Mouse (Mus musculus): Measurements from ENCODE around the gene Gorasp2. TPM values are rescaled to one million over a fixed set of nuclear protein-coding genes. Genes with fewer than 3 reads are reported as not detected.

Gene Gorasp2
- total RNA-seq, 2 experiments from 2014 or later, result 78.6 to 81.0 TPM

DNA sequence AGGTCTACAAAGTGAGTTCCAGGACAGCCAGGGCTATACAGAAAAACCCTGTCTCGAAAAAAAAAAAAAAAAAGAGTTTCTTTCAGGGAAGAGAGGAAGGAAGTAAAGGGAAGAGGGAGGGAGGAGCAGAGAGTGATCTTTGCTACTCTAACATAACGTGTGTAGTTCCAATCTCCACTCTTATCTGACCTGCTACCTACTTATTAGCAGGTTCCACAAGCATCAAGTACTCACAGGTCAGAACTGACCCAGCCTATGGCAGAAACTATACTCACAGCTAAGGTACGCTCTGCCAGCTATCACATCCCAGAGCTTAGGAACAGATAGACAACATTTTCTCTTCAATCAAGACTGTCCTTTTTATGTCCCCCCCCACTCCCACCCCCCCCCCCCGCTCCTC is 74.2 kb downstream of the Gorasp2 start:
- no peak for DNase-seq (ENCODE audit: low spot score)

DNA sequence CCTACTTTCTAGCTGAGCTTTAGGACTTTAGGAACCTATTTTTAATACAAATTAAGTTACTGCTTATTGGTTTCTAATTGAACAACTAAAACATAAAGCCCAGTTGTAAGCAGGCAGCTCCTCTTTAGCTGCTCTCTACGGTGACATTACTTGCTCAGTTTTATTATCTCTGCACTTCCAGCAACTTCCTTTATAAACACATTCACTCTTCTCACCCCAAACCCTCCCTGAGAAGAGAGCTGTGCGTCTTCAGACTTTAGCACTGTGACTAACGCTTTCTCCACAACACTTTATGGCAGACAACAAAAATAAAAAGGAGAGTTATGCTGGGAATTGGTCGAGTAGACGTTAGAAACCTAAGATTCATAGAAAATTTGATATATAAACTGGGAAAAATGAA is 74.6 kb downstream of the Gorasp2 start:
- no peak for DNase-seq (ENCODE audit: low spot score)

DNA sequence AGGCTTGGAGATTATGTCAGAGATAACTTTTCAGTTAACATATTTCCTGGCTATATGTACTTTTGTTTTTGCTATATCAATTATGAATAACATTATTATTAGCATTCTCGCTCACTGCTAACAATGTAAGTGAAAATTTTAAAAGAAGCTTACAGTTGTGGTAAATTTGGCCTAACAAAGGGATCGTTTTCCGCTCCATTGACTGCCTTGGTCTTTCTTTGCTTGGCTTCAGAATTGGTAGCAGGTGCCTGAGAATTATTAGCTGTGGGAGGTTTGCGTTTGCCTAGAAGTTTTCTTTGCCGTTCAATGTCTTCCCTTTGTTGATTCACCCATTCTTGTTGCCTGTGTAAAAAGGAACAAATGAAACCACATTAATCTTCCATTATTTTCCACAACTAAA is 80.5 kb downstream of the Gorasp2 start:
- DNase-seq (ENCODE audit: low spot score), result no peak

DNA sequence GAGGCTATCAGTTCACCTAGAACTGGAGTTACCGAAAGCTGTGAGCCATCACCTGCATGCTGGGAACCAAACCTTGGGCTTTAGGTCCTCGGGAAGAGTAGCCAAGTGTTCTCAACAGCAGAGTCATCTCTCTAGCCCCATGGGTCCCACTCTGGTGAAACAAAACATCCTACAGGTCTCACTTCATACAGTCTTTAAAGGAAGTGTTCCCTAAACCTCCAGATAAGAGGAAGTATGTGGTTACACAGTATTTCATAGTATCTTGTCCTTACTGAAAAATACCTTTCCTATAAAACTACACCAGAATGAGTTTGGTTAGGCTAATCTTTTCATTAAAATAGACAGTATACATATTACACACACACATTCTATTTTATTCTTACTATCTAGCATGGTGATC is 81.2 kb downstream of the Gorasp2 start:
- no peak for DNase-seq (ENCODE audit: low spot score)

DNA sequence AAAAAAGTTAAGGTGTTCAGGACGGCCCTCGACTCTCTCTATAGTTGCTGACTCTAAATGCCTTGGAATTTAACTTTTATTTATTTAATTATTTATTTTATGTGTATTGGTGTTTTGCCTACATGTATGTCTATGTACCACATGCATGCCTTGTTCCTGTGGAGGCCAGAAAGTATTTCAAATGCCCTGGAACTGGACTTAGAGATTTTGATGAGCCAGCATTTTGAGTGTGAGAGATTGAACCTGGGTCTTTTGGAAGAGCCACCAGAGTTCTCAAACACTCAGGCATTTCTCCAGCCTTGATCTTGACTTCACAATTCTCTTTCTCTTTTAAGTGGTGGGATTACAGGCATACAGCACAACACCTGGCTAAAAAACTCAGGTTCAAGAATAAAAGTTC is 90.3 kb downstream of the Gorasp2 start:
- DNase-seq (ENCODE audit: low spot score), result no peak

DNA sequence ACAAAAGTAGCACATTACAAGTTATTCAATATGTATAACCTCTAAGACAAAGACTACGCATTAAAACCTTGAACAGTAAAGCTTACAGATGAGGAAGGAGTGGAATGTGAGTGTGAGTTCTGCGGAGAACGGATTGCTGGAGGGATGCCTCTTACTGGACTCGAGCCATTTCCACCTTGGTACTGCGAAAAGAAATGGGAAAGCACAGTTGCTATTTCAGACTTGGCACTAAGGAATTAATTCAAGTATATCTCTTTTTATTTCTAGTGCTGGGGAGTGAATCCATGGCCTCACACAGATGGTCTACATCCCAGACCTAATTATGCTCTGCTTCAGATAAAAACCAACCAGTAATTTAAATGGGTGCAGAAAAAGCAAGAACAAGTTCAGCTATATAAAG is 90.8 kb downstream of the Gorasp2 start:
- DNase-seq (ENCODE audit: low spot score), result no peak

Other genes starting within 250 kb of the Gorasp2 start
- gene Sp5, start 186.7 kb upstream of the Gorasp2 start, total RNA-seq (2021), result not detected
- not detected for gene Erich2, start 152.8 kb upstream of the Gorasp2 start, total RNA-seq (2021)
- under 1 TPM in 1 of 2 experiments, not detected in 1; 0.12 TPM for gene Gad1, start 108.5 kb upstream of the Gorasp2 start, total RNA-seq (2021)
- gene Gm26558, start 532 bp downstream of the Gorasp2 start, total RNA-seq (2021), result not detected
- gene Tlk1, start 164.2 kb downstream of the Gorasp2 start, total RNA-seq (2021), result 10 to 100 TPM; 40.4 to 47.1 TPM

All from gastrocnemius, adult 18-20 months (tissue).